Mouse (Mus musculus) lung, adult 2 months (tissue): ENCODE data around the gene Gstm3. TPM values are rescaled to one million over a fixed set of nuclear protein-coding genes. Genes with fewer than 3 reads are reported as not detected.

Experiments used
- DNase-seq: peaks from one replicate; pipeline ENCODE4 v3.0.0; 2022
- H3K4me1 ChIP-seq: fragments of 200-500 bp; 2 replicates; pipeline ENCODE4 v1.6.1; 2011; ENCODE audit warnings: low read length; ENCODE audit not compliant: control insufficient read depth, insufficient read depth
- H3K4me3 ChIP-seq: fragments of 200-500 bp; replicated peaks from 2 replicates; pipeline ENCODE3; 2011; ENCODE audit warnings: low read depth, mild to moderate bottlenecking, control low read depth, low read length; ENCODE audit errors: extremely low read depth
- CTCF ChIP-seq: fragments of 200-500 bp; IDR thresholded peaks from 2 replicates; pipeline ENCODE4 v1.5.1; 2011; ENCODE audit warnings: mild to moderate bottlenecking, low read length, control low read depth; ENCODE audit not compliant: insufficient read depth
- POLR2A ChIP-seq: fragments of 200-500 bp; IDR thresholded peaks from 2 replicates; pipeline ENCODE4 v1.6.1; 2011; ENCODE audit warnings: low read depth, mild to moderate bottlenecking, control low read depth, low read length, borderline replicate concordance; ENCODE audit errors: extremely low read depth
- WGBS: fragments of 180-500 bp; shearing (Covaris S2); methylation state at CpG from one replicate; pipeline ENCODE4 v1.1.7; 2018; 5-methylcytosine and 5-hydroxymethylcytosine counted together
- polyA plus RNA-seq: library from polyadenylated mRNA; depleted of rRNA; stranded (reverse); fragments of >200 nt; gene quantifications from 2 replicates; pipeline ENCODE4 v1.2.3, GENCODE M21; 2012; rRNA removed

The Gstm3 gene
- polyA plus RNA-seq, 1 experiment: 3.1 TPM

DNA sequence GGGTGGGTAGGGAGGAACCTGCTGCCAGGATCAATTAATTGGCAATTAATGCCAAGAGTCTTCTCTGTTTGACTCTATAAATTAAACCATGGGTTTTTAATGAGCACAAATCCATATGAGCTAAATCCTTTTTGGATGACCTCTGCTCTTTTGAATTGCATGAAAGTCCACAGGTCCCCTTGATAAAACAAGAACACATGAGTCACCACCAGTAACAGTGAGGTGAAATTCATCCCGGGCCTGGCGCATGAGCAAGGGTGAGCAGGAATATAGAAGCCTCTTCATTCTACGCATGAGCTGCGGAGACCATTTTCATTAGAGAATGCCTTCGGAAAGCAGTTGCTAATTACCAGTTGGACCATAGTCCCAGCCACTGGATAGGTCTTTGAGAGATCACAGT, 48.7 kb downstream of the Gstm3 start:
- WGBS: 93% methylated on average over 5 of the region's 5 CpGs
- TF ChIP-seq POLR2A: no peak
- no peak for TF ChIP-seq CTCF
- H3K4me1 ChIP-seq: no peaks in the 10 kb centered on the region
- DNase-seq: no peak
- H3K4me3 ChIP-seq: no peak overlapping the region

DNA sequence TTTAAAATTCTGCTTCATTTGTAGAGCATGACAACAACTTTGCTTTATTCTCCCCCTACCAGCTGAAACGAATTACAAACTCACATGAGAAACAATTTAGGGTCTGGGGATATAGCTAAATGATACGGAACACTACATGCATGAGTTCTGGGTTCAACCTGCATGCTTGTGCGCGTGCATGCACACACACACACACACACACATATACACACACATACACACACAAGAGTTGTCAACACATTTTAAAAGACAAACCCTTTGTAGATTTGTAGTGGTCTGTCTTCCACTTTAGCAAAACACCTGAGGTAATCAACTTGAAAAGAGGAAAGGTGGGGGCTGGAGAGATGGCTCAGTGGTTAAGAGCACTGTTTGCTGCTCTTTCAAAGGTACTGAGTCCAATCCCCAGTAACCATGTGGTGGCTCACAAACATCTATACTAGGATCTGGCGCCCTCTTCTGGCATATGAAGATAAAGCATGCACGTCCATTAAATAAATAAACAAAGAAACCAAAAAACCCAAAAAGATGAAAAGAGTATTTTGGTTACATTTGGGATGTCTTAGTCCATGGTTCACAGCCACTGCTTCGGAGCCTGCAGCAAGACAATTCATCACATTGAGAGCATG, 51.2 kb downstream of the Gstm3 start:
- no peak for TF ChIP-seq POLR2A
- no peak for TF ChIP-seq CTCF
- DNase-seq: peak; percentile 25
- Histone ChIP-seq H3K4me1 (no peaks in the 10 kb centered on the region), H3K4me3 (no peak overlapping the region)
- WGBS: 57% methylated on average over 7 of the region's 7 CpGs

DNA sequence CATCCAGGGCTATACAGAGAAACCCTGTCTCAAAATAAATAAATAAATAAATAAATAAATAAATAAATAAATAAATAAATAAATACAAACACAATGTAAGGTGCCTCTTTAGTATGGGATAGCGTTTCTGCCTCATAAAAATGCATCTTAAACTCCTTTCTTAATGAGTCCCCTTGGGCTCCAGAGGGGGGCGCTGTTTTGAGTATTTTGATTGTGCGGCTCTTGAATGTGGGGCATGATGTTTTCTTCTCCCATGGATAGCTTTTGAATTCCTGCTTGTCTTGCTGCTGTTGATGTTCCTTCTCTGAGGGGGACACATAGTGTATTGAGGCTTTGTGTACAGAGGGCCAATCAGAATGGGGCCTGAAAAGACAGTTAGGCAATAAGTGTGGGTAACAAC, 52.0 kb downstream of the Gstm3 start:
- no peak overlapping the region for H3K4me3 ChIP-seq
- DNase-seq: no peak
- TF ChIP-seq CTCF (no peak), POLR2A (no peak)
- H3K4me1 ChIP-seq: no peaks in the 10 kb centered on the region
- WGBS: 78% methylated on average over 3 of the region's 3 CpGs

GRCm38 (mm10) chr3:107916674-107917073, 52.4 kb downstream of the Gstm3 start:
- no peak for DNase-seq
- no peak overlapping the region for H3K4me3 ChIP-seq
- TF ChIP-seq CTCF (no peak), POLR2A (no peak)
- WGBS: 75% methylated on average over 15 of the region's 15 CpGs
- H3K4me1 ChIP-seq: no peaks in the 10 kb centered on the region

Other genes with a start within 250 kb of the Gstm3 start
- 27.8 and 32.5 TPM in 2 replicates for gene Csf1, start 208.8 kb downstream of the Gstm3 start, polyA plus RNA-seq
- 0.61 TPM in 1 of 2 replicates, not detected in the other for gene Eps8l3, start 92.1 kb downstream of the Gstm3 start, polyA plus RNA-seq
- gene Gstm5, start 73.5 kb downstream of the Gstm3 start, polyA plus RNA-seq: 8.4 and 15.3 TPM in 2 replicates
- 5.7 and 12.6 TPM in 2 replicates for gene Gstm7, start 37.5 kb downstream of the Gstm3 start, polyA plus RNA-seq
- gene Gstm6, start 25.5 kb downstream of the Gstm3 start, polyA plus RNA-seq: 3.5 and 6.9 TPM in 2 replicates
- 183 and 285 TPM in 2 replicates for gene Gstm2, start 17.2 kb upstream of the Gstm3 start, polyA plus RNA-seq
- gene Gstm1, start 48.7 kb upstream of the Gstm3 start, polyA plus RNA-seq: 1,241 and 1,426 TPM in 2 replicates
- gene Gstm4, start 75.6 kb upstream of the Gstm3 start, polyA plus RNA-seq: 11.7 and 17.9 TPM in 2 replicates
- gene Ampd2, start 117.4 kb upstream of the Gstm3 start, polyA plus RNA-seq: 77.5 and 84.7 TPM in 2 replicates
- gene Gnat2, start 123.5 kb upstream of the Gstm3 start, polyA plus RNA-seq: 0.24 TPM in 1 of 2 replicates, not detected in the other
- gene Gnai3, start 176.9 kb upstream of the Gstm3 start, polyA plus RNA-seq: 15.9 and 29.5 TPM in 2 replicates
- gene Gpr61, start 185.6 kb upstream of the Gstm3 start, polyA plus RNA-seq: not detected in 2 replicates
- 22.3 and 27.1 TPM in 2 replicates for gene Amigo1, start 217.1 kb upstream of the Gstm3 start, polyA plus RNA-seq
- 8.1 and 11.4 TPM in 2 replicates for gene Cyb561d1, start 231.9 kb upstream of the Gstm3 start, polyA plus RNA-seq
- 8.6 and 10.5 TPM in 2 replicates for gene Atxn7l2, start 241.7 kb upstream of the Gstm3 start, polyA plus RNA-seq